Mouse (Mus musculus): ENCODE results near the gene Themis2.

DNA sequence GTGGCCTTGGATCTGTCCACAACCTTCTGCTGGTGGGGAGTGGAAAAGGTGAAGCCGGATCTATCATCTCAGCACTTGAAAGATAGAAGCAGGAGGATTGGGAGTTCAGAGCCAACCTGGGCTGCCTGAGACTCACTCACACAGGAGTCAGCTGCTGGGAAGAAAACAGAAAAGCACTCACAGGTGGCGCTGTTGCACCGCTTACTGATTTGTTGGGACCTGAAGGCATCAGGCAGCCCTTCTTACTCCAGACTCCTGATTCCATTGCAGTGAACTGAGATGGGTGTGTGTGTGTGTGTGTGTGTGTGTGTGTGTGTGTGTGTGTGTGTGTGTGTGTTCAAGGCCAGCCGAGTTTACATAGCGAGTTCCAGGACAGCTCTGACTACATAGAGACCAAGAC is 19.4 kb downstream of the Themis2 start:
- TF ChIP-seq CTCF (conservative IDR thresholded peaks at IDR 0.05; ENCODE audit: insufficient read depth, insufficient read length, low read depth, low read length) (peak; percentile 80), POLR2A (IDR thresholded peaks at IDR 0.05; ENCODE audit: low read depth, low read length) (no peak)

Measured in kidney, adult 2 months (tissue).